Mouse (Mus musculus) brain, embryonic 18.5 days (tissue): ENCODE results near the gene Dolpp1.
"Not testable (repeated sequence)": the region's sequence is repeated elsewhere in the genome, so short reads cannot be mapped to it uniquely, and the experiment has no call there.

Experiments used
- DNase-seq: peaks from one replicate; pipeline ENCODE4 v3.0.0-alpha.2; 2012; ENCODE audit warnings: low read depth, low spot score

Dolpp1 gene

DNA sequence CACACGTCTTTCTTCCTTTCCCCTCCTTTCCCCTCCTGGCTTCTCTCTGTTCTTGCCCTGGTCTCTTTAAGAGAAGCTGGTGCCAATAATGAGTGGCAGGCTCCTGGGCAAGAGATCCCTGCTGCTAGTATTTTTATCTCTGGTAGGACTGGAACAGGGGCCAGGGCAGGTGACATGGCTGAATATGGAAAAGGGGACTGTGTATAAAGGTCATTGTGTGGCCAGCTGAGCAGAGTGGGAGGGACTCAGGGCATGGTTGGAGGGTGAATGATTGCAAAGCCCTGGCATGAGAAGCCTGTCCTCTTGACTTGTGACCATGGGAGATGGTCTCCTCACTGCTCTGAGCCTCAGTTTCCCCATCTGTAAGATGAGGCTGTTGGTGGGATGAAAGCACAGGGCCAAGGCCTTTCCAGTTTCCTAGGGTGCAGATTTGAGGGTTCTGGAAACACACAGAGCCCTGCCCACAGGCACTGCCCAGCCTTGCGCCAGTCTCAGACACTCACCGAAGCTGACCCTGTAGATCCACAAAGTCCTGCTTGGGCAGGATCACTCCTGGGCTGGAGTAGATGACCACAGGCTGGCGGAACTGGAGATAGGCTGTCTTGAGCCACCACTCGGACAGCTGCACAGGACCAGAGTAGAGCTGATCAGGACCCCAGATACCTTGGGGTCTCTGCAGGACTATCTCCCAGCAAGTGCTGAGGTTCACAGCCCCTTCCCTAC, 17.6 kb downstream of the Dolpp1 start:
- no peak for DNase-seq

DNA sequence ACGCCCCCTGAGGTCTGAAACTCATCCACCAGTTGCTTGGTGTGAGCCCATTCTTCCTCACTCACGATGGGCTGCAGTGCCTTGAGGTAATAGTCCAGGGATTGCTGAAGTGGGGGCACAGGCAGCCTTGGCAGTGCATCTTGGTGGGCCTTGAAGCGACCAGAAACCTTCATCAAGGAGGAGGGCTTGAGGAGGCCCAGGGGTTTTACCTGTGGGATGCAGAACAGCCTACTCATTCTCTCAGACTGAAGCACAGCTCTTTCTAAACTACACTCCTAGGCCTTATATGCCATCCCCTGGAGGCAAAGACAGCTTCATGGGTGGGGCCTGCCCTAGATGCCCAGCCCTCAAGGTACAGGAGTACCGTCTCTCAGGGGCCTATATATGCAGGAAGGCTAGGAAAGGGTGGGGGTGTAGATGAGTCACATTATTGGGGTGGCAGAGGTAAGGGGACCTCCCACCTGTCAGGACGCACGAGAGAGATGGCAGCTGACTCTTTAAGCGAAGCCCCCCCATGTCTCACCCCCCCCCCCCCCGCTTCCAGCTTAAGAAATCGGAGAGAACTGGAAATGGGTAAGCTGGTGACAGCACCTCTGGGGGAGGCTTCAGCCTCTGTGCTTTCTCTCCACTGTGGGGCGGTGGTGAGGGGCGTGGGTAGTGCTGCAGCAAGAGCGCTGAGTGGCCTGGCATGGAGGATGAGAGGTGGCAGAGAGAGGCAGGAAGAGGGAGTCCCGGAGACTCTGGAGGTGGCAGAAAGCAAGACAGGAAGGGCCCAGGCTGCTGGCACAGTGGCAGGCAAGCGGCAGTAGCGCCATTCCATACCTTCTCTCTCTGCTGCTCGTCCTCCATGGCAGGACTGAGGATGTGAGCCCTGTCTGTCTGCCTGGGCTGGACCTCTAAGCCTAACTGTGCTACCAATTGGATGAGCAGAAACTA, 21.3 kb downstream of the Dolpp1 start:
- DNase-seq: no peak

DNA sequence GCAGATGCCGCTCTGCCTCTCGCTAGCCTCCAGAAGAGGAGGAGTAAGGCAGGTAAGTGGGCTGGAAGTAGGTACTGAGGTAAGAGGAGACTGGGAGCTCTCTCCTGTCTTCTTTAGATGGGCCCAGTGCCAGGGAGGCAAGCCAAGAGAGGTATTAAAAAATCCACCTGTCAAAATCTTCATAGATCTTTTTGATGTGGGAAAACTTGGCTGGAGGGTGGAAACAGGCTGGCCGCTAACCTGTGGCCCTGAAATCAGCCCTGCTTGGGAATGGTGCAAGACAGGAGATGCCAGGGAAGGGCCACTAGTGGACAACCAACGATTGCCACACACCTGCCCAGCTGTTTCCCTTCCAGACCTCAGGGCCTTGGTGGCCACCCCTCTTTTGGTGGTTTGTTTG, 22.0 kb downstream of the Dolpp1 start:
- DNase-seq: no peak

DNA sequence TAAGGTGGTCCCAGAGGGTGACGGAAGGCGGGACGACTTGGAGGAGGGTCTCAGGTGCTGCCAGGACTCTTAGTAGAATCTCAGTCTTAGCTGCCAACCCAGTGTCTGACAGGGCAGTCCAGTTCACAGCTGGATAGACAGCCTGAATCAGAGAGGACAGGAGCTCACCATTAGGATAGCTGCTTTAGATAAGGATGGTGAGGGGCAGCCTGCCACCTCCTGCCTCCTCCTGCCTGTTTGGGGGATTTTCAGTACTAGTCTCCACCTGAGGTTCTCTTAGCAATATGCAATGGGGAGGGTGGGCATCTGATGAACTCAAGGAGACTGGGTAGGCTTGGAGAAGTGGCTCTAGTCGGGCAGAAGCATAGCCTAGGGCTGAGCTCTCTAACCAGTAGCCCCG, 22.6 kb downstream of the Dolpp1 start:
- DNase-seq: no peak

DNA sequence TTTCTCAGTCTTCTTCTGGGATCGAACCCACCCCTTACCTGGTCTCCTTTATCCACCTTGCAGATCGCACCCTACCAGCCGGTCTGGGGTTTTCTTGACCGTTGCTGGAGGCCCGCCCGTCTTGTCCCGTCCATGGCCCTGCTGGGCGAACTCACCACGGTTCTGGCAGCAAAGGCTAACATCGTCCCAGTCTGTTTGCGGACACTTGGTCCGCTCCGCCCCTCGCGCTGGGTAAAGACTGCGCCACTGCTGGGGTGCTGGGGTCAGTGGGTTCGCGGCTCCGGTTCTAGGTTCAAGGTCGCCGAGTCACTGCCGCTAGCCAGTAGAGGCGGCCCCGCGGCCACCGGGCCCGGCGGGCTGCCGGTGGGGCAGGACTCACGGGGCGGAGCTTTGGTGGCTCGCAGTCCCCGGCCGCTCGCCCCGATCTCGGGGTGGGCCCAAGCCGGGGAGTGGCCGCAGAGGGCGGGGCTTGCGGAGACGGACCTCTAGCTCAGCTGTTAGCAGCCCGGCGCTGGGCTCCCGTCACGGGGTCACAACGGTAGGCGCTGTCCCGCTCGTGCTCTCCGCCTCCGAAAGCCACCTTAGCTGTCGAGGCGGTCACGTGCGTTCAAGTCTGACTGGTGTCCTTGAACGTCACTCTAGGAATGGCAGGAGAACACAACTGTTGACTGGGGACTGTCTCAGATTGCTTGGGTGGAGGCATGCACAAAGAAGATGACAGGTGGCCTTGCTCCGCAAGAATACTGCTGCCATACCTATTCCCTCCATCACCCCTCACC, 23.3 kb downstream of the Dolpp1 start, which contains the start of gene Crat:
Gene Crat (minus strand): TSS at position 657 of the 779 bp plus-strand sequence.
- DNase-seq: peak; percentile 54

DNA sequence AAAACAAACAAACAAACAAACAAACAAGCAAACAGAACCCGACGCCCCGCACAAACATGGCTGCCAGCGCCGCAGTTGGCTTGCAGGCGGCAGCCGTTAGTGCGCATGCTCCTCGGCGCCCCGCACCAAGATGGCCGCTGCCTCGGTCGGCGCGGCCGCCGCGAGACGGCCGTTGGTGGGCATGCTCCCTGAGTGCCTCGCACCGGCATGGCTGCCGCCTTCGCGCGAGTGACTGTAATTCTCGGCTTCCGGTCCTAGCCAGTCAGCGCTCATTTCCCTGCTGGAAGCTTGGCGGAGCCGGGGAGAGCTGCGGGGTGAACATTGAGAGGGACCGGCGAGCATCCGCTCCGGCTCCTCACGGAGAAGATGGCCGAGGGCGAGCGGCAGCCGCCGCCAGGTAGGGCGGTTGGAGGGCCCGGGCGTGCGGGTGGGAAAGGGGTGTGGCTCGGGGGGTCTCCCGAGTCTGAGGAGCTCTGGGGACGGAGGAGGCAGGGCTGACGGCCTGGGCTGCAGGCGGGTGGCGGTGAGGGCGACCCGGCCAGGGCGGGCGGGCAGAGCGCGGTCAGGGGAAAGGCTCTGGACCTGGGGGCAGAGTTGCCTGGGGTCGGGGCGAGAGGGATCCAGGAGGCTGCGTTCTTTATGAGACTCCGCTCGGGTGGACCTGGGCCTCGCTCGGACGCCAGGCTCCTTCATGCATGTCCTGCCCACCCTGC, 24.0 kb downstream of the Dolpp1 start, which contains the start of gene Ptpa:
Gene Ptpa (plus strand): TSS at position 104 of the 713 bp plus-strand sequence.
- peak; percentile 81 for DNase-seq

DNA sequence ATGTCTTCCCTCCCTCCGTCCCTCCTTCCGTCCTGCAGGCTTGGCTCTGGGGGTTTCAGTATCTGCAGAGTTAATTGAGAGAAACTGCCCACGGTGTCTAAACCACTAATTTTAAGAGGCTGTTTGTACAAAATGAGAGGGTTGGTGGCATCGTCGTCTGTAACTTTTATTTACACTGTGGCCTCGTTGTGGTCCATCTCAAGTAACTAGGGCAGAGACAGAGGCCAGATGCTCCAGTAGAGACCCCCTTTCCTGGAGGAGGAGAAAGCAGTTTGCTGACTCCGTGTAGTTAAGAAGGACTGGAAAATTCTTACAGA, 24.6 kb downstream of the Dolpp1 start:
- DNase-seq: no peak

DNA sequence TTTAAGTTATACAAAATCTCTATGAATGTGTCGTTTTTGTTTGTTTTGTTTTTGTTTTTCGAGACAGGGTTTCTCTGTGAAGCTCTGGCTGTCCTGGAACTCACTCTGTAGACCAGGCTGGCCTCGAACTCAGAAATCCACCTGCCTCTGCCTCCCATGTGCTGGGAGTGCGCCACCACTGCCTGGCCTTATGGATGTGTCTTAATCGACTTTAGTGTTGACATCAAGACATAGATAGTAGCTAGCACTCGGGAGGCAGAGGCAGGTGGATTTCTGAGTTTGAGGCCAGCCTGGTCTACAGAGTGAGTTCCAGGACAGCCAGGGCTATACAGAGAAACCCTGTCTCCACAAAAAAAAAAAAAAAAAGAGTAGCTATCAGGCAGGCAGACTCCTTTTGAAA, 25.1 kb downstream of the Dolpp1 start:
- not testable (repeated sequence) for DNase-seq

DNA sequence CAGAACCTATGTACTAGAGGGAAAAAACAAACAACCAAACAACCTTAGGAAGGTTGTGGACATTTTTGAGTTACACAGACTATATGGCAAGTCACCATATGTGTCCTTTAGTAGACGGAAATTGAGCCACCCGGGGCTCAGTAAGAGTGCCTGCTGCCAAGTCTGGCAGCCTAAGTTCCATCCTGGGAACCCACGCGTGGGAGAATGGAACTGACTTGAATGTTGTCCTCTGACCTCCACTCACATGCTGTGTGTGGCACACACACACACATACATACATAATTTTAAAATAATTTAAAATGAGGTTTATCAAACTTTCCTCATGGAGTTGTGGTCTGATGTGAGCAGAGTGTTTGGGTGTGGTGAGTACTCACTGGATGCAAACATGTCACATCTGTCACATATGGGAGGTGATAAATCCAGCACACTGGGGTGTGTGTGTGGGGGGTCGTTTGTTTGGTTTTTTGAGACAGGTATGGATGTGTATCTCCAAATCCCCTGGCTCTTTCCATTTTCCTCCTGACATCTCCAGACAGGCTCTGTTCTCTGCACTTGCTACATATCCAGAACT, 25.6 kb downstream of the Dolpp1 start:
- no peak for DNase-seq

DNA sequence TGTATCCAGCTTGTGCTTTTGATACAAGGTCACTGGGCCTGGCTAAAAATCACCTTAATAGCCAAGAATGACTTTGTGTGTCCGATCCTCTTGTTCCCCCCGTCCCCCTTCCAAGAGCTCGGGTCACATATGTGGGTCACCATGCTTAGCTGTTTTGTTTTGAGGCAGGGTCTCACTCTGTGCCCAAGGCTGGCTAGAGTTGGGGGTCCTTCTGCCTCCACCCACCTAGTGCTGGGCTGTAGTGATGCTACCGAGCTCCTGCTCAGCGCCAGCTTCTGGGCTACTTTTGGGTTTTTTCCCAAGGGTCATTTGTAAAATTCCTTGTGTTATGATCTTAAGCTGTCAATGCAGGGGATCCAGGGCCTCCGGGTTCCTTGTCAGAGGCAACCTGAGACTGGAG, 26.2 kb downstream of the Dolpp1 start:
- no peak for DNase-seq

DNA sequence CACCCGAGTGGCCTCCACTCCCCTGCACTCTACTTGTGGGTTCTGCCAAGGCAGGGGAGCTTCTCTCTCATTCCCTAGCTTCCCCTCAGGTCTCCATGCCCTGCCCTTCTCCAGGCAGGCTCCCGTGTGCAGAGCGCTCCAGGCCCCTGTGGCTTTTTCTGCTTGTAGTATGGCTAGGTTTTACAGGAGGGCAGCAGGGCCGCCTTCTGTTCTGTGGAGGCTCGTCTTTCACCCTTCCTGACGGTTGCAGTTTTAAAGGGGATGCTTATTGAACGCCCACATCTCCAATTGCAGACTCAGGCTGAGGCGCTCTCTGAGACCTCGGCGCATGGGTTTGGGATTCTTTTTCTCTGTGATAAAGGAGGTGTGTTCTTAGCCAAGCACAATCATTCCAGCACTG, 27.1 kb downstream of the Dolpp1 start:
- no peak for DNase-seq

DNA sequence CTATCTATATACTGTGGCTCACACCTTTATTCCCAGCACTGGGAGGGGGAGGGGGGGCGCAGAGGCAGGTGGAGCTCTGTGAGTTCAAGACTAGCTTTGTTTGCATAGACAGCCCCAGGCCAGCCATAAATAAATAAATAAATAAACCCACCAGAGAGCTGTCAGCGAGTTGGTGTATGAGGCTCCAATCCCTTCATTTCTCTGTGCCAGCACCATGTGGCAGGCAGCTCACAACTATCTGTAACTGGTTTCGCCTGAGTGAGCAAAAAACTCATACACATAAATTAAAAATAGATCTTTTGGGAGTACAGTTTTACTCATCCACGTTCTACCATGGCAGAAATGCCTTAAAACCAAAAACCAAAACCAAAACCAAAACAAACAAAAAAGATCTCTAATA, 29.4 kb downstream of the Dolpp1 start:
- DNase-seq: no peak

DNA sequence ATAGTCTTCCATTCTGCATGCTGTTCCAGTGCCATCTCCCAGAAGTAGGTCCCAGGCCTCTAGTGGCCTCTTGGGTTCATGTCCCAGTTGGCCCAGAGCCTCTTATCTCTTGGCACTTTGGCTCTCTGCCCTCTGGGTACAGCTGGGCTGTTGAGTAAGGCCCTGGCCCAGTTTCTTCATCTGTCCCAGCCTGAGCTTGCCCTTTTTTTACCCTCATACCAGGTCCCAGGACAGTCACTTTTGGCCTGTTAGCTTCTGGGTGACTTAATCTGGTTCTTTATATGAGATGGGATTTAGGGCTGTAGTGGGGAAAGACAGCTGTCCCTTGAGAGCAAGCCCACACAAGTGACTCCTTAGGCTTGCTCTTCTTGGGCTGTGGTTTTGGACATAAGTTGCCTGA, 37.1 kb downstream of the Dolpp1 start:
- no peak for DNase-seq

DNA sequence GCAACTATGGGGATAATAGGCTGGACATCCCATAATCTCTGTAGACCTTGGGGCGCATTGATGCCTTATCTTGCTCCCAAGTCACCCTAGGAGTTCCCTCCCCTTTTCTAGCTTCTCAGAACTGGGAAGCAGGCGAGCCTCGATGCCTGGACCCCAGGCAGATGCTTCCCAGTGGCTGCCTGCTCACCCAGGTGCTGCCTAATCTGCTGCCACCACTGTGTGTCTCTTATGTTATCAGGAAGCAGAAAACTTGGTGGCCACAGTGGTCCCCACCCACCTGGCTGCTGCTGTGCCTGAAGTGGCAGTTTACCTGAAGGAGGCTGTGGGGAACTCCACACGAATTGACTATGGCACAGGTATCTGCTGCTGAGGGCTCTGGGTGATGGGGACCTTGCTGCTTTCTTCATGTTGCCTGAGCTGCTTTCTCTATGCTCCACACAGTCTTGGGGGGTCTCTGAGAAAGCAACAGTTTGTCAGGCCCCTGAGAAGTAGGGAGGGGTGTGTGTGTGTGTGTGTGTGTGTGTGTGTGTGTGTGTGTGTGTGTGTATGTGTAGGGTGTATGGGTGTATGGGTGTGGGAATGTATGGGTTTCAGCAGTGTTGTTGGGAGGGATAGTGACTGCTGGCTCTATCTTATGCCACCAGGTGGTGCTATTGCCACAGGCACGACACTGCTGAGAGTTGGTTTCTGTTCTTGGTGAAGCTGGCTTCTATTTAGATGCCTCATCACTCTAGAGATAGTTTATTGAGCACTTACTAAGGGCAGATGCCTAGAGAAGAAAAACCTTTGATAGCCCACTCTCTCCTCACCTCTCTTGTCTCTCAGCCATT, 43.5 kb downstream of the Dolpp1 start:
- DNase-seq: no peak

DNA sequence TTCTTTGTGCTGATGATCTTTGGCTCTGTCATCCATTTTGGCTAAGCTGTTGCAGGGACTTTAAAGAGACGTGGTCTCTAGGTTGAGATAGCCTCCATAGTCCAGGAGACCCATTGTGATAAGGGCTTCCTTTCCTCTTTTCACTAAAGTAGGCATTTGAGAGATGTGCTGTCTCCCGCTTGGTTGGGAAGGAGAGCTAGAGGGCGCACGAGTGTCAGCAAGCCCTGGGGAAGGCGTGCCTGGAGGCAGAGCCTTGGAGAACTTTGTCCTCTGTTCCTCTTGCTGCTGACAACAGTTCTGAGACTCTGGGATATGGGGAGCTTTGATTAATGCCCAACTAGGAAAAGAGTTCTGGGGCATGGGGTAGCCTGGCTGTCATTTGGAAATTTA, 44.1 kb downstream of the Dolpp1 start:
- no peak for DNase-seq

DNA sequence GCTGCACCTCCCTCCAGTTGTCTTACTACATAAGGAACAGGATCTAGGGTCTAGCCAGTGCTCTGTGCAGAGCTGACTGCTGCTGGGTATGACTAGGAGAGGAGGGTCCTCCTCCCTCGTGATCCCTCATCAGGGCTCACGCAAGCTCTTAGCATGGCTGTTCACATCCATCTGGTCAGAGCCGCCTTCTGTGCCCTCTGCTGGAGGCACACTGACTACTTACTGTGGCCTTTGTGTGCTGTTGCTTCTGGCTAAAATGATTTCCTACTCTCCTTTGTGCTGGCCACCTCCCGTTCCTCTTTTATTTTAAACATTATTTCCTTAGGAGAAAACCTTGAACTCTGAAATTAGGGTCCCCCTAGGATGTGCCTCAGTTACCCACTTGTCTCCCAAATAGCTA, 44.8 kb downstream of the Dolpp1 start:
- no peak for DNase-seq

DNA sequence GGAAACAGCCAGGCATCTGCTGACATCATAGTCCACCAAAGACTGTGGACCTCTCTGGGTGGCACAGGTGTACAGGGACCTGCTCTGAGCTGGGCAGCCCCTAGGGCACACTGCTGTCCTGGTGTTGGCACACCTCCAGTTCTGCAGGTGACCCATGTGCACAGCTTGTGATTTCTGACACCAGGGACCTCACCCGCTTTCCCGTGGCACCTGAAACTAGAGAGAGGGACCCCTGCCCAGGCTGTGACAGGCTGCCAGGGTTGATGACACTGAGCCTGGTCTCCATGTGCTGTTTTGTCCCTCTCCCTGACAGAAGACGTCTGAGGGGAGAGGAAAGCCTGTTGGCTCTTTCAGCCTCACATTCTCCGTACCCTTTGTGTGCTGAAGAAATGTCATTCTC, 45.7 kb downstream of the Dolpp1 start:
- no peak for DNase-seq

DNA sequence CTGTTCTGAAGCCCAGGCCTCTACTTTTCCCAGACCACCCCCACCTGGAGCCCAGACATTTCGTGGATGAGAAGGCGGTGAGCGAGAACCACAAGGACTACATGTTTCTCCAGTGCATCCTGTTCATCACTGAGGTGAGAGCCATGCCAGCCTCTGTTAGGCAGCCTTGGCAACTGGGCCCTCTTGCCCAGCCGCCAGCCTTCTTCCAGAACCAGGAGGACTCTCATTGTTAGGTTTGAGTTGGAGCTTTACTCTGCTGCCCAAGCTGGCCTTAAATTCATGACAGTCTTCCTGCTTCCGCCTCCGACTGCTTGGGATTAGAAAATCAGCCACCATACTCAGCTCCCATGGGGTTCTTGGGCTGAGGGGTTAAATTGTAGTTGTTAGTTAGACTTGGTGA, 47.6 kb downstream of the Dolpp1 start:
- no peak for DNase-seq

DNA sequence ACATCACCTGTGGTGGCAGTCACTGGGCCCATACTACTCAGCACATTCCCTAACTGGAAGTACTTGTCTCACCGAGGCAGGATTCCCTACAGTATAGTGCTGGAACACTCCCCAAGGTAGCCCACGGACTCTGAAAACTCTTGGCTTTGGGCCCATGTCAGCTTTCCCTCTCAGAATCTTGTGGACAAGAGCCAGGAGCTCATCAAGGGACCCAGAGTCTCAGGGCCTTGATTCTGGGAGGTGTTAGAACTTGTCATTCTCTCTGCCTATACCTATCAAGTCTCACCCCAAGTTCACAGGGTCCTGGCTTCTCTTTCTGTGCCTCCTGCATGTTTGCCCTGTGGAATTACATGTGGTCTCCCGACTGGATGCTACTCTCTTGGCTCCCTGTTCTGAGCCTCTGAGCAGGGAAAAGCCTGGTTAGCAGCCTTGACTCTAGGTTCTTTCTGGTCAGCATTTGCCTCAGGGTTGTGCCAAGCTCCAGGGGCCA, 48.2 kb downstream of the Dolpp1 start:
- no peak for DNase-seq
